In genomic region chr2:60538274-60538673, GRCm38 (mm10) we compare ENCODE assay signal across 12 mouse cellular contexts.
"Had no signal": no experiment of that assay in that cellular context is flagged by ENCODE, and none has a peak within 500 bp of the region (broad histone marks: within the 10 kb centered on the region; RNA-seq: fewer than 3 reads in every experiment).

No protein-coding gene starts in this region.

- H3K36me3 ChIP-seq: limb, embryonic 12.5 days; liver, embryonic 13.5 days; lung, embryonic 15.5 days; midbrain, embryonic 10.5 days had no signal

- H3K27ac ChIP-seq: limb, embryonic 12.5 days; liver, embryonic 13.5 days; lung, embryonic 15.5 days; midbrain, embryonic 10.5 days; stomach, postnatal 0 days had no signal

- H3K4me3 ChIP-seq: limb, embryonic 12.5 days; liver, embryonic 13.5 days; lung, embryonic 15.5 days; midbrain, embryonic 10.5 days; myocyte had no signal

- H3K9ac ChIP-seq: limb, embryonic 12.5 days; liver, embryonic 13.5 days; liver, postnatal 0 days; lung, embryonic 15.5 days had no signal

- H3K4me2 ChIP-seq: limb, embryonic 12.5 days; liver, embryonic 13.5 days; lung, embryonic 15.5 days had no signal

- H3K9me3 ChIP-seq: limb, embryonic 12.5 days; liver, embryonic 13.5 days; lung, embryonic 15.5 days; midbrain, embryonic 10.5 days had no signal

- DNase-seq: kidney, adult 18-20 months; kidney, postnatal 25 days; liver; liver, embryonic 13.5 days; liver, postnatal 0 days; midbrain, embryonic 14.5 days; thymus, postnatal 4 days had no signal

- H3K4me1 ChIP-seq: liver, embryonic 13.5 days had no signal

- H3K27me3 ChIP-seq: limb, embryonic 12.5 days; liver, embryonic 13.5 days; lung, embryonic 15.5 days had no signal

- ATAC-seq: liver, postnatal 0 days had no signal
